Mouse (Mus musculus) heart, postnatal 36 days (tissue): ENCODE measurements at regions not wholly inside any gene's neighbourhood (a gene's known extent, or its start where the extent isn't known, plus 50 kb on each side); places are given as distances from the start of the nearest gene placed in this dataset.
"Not testable (repeated sequence)": the region's sequence is repeated elsewhere in the genome, so short reads cannot be mapped to it uniquely, and the experiment has no call there.

Experiments used
- DNase-seq, 2 experiments: peaks; one replicate each; pipeline ENCODE4 v3.0.0; 2021 to 2022
- intact Hi-C: fragments of 180-260 bp; cut with DNase I; formaldehyde crosslinking; loops from one replicate; pipeline ENCODE4 v1.15.1; 2025

DNA sequence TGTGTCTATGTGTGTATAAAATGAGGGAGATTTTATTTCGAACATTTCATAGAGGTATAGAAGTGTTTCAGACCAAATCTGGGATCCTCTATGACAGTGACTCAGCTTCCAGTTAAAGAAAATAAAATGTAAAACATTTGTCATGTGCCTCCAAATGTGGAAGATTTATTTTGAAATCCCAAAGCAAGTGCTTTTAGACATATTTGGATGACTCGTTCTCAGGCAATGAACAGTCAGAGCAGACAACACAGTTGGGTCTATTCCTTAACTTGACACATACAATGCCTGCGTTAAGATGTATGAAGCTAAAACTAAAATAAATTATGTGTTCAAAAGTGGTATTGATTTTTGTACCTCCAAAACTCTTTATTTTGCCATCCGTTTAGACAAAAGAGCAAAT lies 830.4 kb upstream of the Grm7 start:
- intact Hi-C loops = no loop called here
- no peak for DNase-seq

DNA sequence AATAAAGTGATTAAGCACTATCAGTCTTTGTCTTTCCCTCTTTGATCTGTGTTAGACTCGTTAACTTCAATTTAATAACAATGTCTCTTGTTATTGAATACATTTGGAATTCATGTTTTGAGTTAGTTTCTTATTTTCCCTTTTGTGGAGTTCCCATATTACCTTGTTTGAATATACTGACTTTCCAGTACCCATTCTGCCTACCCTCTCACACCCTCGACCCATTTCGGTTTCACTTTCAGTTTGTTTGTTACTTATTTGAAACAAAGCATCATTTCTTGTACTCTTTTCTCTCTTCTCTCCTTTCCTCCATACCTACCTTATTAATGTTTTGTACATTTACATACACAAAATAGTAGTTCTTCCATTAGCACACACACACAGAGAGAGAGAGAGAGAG lies 797.1 kb upstream of the Grm7 start:
- no peak for DNase-seq
- intact Hi-C loops = no loop called here

DNA sequence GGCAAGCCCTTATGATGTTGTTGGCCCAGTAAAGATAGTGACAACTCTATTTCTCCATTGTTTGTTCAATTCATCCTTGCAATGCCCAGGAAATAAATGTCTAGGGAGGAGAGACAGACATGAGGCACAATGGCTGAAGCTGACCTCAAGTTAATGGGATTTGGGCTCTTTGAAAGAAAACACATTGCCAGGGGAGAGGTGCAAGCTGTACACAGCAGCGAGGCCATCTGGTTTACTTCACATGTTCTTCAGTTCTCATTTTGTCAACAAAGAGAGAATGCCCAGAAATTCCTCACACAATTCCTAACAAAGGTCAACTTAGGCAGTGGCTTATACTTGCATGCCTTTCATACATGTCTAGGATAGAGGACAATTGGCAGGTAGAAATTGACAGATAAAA lies 789.6 kb upstream of the Grm7 start:
- intact Hi-C loops = no loop called here

DNA sequence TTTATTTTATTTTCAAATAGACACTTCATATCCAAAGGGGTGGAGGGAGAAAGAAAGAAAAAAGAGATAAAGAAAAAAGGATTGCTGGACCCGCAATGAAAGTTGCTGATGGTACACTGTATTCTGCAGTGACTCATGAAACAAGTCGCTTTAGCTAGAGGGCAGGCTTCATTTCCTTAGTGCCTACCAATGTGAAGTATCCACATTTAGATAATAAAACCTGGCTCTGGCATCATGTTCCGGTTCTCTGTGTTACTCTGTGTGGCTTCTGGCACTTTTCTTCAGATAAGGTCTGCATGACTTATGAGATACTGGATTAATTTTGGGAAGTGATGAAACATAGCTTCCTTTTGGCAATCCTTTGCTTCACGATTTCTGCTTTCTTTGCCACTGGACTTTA lies 782.0 kb upstream of the Grm7 start:
- intact Hi-C loops = no loop called here
- no peak for DNase-seq

More for the DNA sequence above, 789.6 kb upstream of the Grm7 start:
- no peak for DNase-seq

DNA sequence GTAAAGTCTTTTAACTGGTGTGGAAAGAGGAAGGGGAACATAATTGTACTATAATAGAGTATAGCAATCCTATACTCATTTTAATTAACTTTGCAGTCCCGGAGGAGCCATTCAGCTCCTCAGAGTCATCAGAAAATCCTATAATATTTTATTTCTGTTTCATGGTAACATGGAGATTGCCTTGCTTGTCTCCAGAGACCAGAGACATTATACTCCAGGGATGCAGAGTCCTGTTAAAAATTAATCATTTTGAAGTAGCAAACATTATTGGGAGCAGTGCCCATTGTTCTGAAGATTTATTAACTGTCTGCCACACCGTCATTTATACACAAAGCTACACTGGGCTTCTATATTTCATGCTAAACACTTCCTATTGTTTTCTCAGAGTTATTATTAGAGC lies 771.2 kb upstream of the Grm7 start:
- no peak for DNase-seq

DNA sequence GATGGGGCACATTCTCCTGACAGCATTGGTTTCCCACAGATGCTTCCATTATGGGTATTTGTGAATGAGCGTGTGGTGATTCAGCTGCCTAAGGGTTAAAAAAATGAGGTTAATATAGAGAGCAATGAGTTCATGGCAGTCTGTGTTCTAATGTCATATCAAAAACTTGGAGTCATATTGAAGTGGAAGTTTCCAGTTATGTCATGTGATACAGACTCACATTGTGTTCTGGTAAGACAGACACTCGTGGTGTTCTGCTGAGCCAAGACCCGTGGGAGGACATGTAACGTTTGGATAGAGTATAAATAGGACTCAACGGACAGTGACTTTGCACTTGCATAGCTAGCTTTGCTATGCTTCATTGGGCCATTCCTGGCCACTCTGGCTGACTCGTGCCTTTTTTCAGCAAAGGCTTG lies 770.7 kb upstream of the Grm7 start:
- peak; percentile 7 to 15 for DNase-seq
- intact Hi-C loops = no loop called here

More for the DNA sequence above, 771.2 kb upstream of the Grm7 start:
- intact Hi-C loops = no loop called here

DNA sequence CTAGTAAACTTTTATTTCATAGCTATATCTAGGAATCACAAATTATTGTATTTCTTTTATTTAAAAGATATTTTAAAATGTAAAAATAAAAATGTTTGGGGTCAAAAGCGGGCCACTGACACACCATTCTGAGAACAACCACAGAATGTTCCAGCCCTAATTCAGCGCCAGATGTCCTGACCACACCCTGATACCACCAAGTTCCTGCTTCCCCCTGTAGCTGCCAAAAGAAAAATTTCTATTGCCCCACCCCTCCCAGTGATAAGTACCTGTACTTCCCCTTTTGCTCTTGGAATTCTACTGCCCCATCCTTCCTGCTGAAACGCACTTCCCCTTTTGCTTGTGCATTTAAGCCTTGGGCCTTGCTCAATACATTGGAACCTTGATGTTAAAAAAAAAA lies 769.8 kb upstream of the Grm7 start:
- intact Hi-C loops, DNase-seq: not testable (repeated sequence)

DNA sequence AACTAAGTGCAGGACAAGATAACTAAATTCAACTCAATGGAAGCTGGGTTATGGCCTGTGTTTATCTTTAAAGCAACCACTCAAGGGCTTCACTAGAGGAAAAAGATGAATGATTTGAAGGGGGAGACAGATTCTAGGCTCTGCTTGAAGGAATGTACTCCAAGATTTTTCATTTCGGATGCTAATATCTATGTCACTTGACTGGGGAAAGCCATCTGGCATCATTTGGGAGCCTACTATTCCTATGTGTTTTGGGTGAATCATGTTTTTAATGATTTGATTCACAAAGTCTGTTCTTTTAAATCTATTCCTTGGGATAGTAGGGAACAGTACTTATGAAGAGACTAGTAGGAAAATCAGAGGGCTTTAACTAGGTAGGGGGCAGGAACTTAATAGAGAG lies 766.2 kb upstream of the Grm7 start:
- intact Hi-C loops = no loop called here
- no peak for DNase-seq

DNA sequence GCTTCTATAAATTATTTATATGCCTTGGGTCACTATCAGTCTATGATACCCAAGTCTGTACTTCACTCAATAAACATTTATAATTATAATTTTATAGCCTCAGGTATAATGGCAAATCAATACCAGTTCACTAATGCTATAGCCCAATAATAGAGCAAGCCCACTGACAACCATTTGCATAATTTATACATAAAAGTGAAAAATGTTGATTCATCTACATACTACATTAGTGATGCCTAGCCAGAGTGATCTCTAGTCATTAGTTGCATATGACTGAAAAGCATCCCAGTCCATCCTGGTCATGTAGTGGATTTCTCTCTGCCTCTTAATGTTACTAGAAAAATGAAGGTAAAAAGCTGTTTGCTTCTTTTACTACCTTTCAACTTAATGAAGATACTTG lies 721.6 kb upstream of the Grm7 start:
- intact Hi-C loops = no loop called here
- DNase-seq = no peak

DNA sequence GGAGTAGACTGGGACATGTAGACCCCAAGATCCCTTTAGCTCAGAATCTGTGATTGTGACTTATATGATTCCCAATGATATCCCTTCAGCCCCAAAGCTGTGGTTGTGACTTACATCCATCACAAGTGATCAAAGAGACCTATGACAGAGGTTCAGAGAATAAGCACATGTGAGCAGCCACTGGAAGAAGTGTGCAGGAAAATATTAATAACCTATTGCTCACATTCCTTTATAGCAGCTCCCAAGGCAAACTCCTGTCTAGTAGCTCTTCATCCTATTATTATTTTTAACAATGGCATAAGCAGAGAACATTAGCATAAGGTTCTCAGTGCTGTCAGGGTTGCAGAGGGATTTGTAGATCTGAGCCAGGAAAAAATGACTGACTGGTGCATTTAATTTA lies 696.9 kb upstream of the Grm7 start:
- no peak for DNase-seq
- intact Hi-C loops = no loop called here

DNA sequence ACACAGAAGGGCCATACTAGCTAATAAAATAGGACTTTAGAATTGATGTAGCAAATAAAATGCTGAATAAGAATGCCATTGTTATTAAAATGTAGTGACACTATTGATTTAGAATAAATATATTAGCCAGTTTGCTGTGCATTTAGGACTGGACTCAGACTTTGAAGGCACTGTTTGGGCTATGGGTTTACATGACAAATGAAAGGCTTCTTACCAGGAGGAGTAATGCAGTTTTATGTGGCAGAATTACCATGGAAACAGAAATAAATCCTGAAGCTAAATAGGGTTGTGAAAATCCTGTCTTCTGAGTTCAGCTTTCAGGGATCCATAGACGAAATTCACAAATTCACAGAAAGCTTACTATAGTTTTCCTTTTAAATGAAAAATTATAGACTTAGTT lies 696.5 kb upstream of the Grm7 start:
- intact Hi-C loops = no loop called here
- no peak for DNase-seq

DNA sequence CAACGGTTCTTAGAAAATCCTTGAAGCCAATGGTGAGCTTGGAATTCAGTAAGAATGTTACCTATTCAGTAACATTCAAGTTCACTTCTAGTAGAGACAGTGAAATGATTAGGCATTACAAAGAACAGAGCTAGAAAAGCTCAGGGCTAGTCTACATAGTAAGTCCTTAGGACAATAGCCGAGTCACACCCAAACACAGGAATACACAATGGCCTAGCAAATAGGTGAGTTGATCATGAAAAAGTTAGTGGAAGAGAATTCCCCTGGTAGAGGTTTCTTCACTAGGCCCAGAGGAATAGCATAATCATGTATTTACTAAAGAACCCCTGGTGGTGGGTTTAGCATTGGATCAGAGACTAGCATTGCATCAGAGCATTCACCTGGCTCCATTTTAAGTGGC lies 687.5 kb upstream of the Grm7 start:
- DNase-seq, intact Hi-C loops: not testable (repeated sequence)
